1 mouse cellular context compared by ENCODE assay signal in genomic region chr19:33122611-33123226, GRCm38 (mm10).
TF ChIP-seq lines count a peak whose summit lies in the region.

No protein-coding gene starts in this region.

TF ChIP-seq in CH12.LX, 34 proteins besides CTCF, POLR2A, EP300 and RAD21 (continued from another document):
- peak; percentile 27; the same call in 1 of the 2 replicates for TF ChIP-seq NELFE (IDR thresholded peaks at IDR 0.05; ENCODE audit: low read depth, low read length)
